Mouse (Mus musculus) kidney, postnatal 0 days (tissue): Measurements from ENCODE around the gene Slf2. TPM values are rescaled to one million over a fixed set of nuclear protein-coding genes. Genes with fewer than 3 reads are reported as not detected.

Experiments used
- ATAC-seq: fragments of 200-750 bp; cut with Nextera tagmentation; replicated peaks from 2 replicates; pipeline ENCODE4 v1.8.0; 2017; ENCODE audit warnings: low read depth, moderate number of reproducible peaks, moderate TSS enrichment, moderate library complexity; ENCODE audit not compliant: low FRiP score
- DNase-seq: peaks from one replicate; pipeline ENCODE4 v3.0.0-alpha.2; 2016; ENCODE audit warnings: low spot score
- H3K27ac ChIP-seq: fragments of 300-500 bp; sonication (generic); 2 replicates; pipeline ENCODE4 v1.5.1; 2014; ENCODE audit warnings: mild to moderate bottlenecking
- H3K27me3 ChIP-seq: fragments of 300-500 bp; sonication (generic); 2 replicates; pipeline ENCODE4 v1.6.1; 2014; ENCODE audit warnings: low read length, mixed read lengths; ENCODE audit not compliant: insufficient read depth
- H3K36me3 ChIP-seq: fragments of 300-500 bp; sonication (generic); 2 replicates; pipeline ENCODE4 v1.6.1; 2014; ENCODE audit warnings: low read length, mixed read lengths; ENCODE audit not compliant: insufficient read depth
- H3K4me1 ChIP-seq: fragments of 300-500 bp; sonication (generic); replicated peaks from 2 replicates; pipeline ENCODE4 v1.6.1; 2014; ENCODE audit warnings: antibody characterized with exemption, low read length, mixed read lengths; ENCODE audit not compliant: insufficient read depth
- H3K4me2 ChIP-seq: fragments of 300-500 bp; sonication (generic); 2 replicates; pipeline ENCODE4 v1.6.1; 2014; ENCODE audit warnings: mild to moderate bottlenecking, low read length, moderate library complexity, mixed read lengths
- H3K4me3 ChIP-seq: fragments of 300-500 bp; sonication (generic); replicated peaks from 2 replicates; pipeline ENCODE4 v1.5.1; 2014; ENCODE audit warnings: low read depth, low read length
- H3K9ac ChIP-seq: fragments of 300-500 bp; sonication (generic); 2 replicates; pipeline ENCODE4 v1.6.1; 2014; ENCODE audit warnings: low read depth, low read length
- H3K9me3 ChIP-seq: fragments of 300-500 bp; sonication (generic); replicated peaks from 2 replicates; pipeline ENCODE4 v1.6.1; 2016; ENCODE audit warnings: low read length, inconsistent platforms, mixed read lengths
- CTCF ChIP-seq: IDR thresholded peaks from 2 replicates; pipeline ENCODE4 v1.5.1; 2016; ENCODE audit warnings: antibody characterized with exemption, low read depth, mild to moderate bottlenecking, moderate library complexity
- WGBS: fragments of 180-500 bp; shearing (Covaris S2); extraction: QIAGEN DNeasy Blood & Tissue Kit; methylation state at CpG from one replicate; pipeline ENCODE4 v1.1.7; 2014; 5-methylcytosine and 5-hydroxymethylcytosine counted together
- polyA plus RNA-seq: library from polyadenylated mRNA; unstranded; fragments of >200 nt; fragmentation: Nextera tagmentation; extraction: Ambion mirVana; gene quantifications from 2 replicates; pipeline ENCODE4 v1.2.1, GENCODE M21; 2015

The Slf2 gene
- polyA plus RNA-seq, 1 experiment from 2014 or later, result 19.4 TPM

GRCm38 (mm10) chr19:44985159-44985988, 54.4 kb downstream of the Slf2 start:
- TF ChIP-seq CTCF, result no peak

GRCm38 (mm10) chr19:44987004-44987403, 56.1 kb downstream of the Slf2 start:
- TF ChIP-seq CTCF, result no peak
- H3K9ac ChIP-seq, result no peak overlapping the region
- no peaks in the 10 kb centered on the region for H3K36me3 ChIP-seq
- H3K9me3 ChIP-seq, result no peaks in the 10 kb centered on the region
- 0 out of 2 replicates have a peak, but pooled peaks cover 13% of the 10 kb centered on the region for H3K4me1 ChIP-seq
- no peak overlapping the region for H3K4me2 ChIP-seq
- H3K4me3 ChIP-seq, result no peak overlapping the region
- DNase-seq, result no peak
- H3K27me3 ChIP-seq, result no peaks in the 10 kb centered on the region
- H3K27ac ChIP-seq, result no peak overlapping the region
- 75% methylated on average over 6 of the region's 6 CpGs for WGBS
- ATAC-seq, result no peak

More at GRCm38 (mm10) chr19:44985159-44985988, 54.4 kb downstream of the Slf2 start:
- peaks cover 8% of the 10 kb centered on the region for H3K36me3 ChIP-seq
- 42% methylated on average over 5 of the region's 5 CpGs for whole genome bisulfite sequencing
- H3K27me3 ChIP-seq, result no peaks in the 10 kb centered on the region
- ATAC-seq, result no peak
- H3K4me2 ChIP-seq, result no peak overlapping the region
- no peak for DNase-seq
- H3K4me1 ChIP-seq, result 0 out of 2 replicates have a peak, but pooled peaks cover 9% of the 10 kb centered on the region
- no peaks in the 10 kb centered on the region for H3K9me3 ChIP-seq
- no peak overlapping the region for H3K9ac ChIP-seq
- H3K4me3 ChIP-seq, result no peak overlapping the region
- H3K27ac ChIP-seq, result no peak overlapping the region

- H3K36me3 ChIP-seq, result no peaks in the 10 kb centered on the region
- DNase-seq (no peak), ATAC-seq (no peak)
- TF ChIP-seq CTCF, result no peak
- 59% methylated on average over 6 of the region's 6 CpGs for WGBS
- no peak overlapping the region for H3K4me2 ChIP-seq
- H3K4me3 ChIP-seq, result no peak overlapping the region
- 0 out of 2 replicates have a peak, but pooled peaks cover 17% of the 10 kb centered on the region for H3K4me1 ChIP-seq
- no peak overlapping the region for H3K9ac ChIP-seq
- H3K27me3 ChIP-seq, result no peaks in the 10 kb centered on the region
- no peak overlapping the region for H3K27ac ChIP-seq
- no peaks in the 10 kb centered on the region for H3K9me3 ChIP-seq
Observed at GRCm38 (mm10) chr19:44987851-44988250, 56.9 kb downstream of the Slf2 start.

- Histone ChIP-seq H3K27me3 (no peaks in the 10 kb centered on the region), H3K4me1 (0 out of 2 replicates have a peak, but pooled peaks cover 17% of the 10 kb centered on the region), H3K9ac (0 out of 2 replicates have a peak overlapping the region, but pooled peaks have one; percentile 73), H3K4me2 (peak overlapping the region; percentile 97), H3K36me3 (no peaks in the 10 kb centered on the region), H3K27ac (no peak overlapping the region), H3K4me3 (peak overlapping the region; percentile 64), H3K9me3 (no peaks in the 10 kb centered on the region)
- 26% methylated on average over 9 of the region's 9 CpGs for WGBS
- TF ChIP-seq CTCF, result no peak
- DNase-seq (no peak), ATAC-seq (no peak)
Observed at GRCm38 (mm10) chr19:44988321-44988720, 57.4 kb downstream of the Slf2 start.

GRCm38 (mm10) chr19:44988831-44989566, 58.0 kb downstream of the Slf2 start, which contains the start of gene Sema4g:
TSS of gene Sema4g (plus strand) at chr19:44989101.
- DNase-seq, result peak; percentile 54
- TF ChIP-seq CTCF, result peak; percentile 52

More at GRCm38 (mm10) chr19:44988831-44989566, 58.0 kb downstream of the Slf2 start, which contains the start of gene Sema4g:
- H3K4me1 ChIP-seq, result 0 out of 2 replicates have a peak, but pooled peaks cover 17% of the 10 kb centered on the region
- peak within 1 kb of the TSS; percentile 44; the same call in 1 of the 2 replicates for H3K27ac ChIP-seq
- H3K4me2 ChIP-seq, result peak within 1 kb of the TSS; percentile 97
- under 1% methylated on average over 52 of the region's 58 CpGs for WGBS
- H3K4me3 ChIP-seq, result peak within 1 kb of the TSS; percentile 64
- no peaks in the 10 kb centered on the region for H3K9me3 ChIP-seq
- H3K36me3 ChIP-seq, result 0 out of 2 replicates have a peak, but pooled peaks cover under 1% of the 10 kb centered on the region
- peak; percentile 35 for ATAC-seq
- H3K9ac ChIP-seq, result peak within 1 kb of the TSS; percentile 73
- no peaks in the 10 kb centered on the region for H3K27me3 ChIP-seq
